Mouse (Mus musculus) thymus, postnatal 36 days (tissue): ENCODE results near the gene Cacna1i.
A peak's percentile ranks its signal among the peaks of the same experiment; 100 is the strongest.

Experiments
- DNase-seq, 2 experiments: peaks; one replicate each; pipeline ENCODE4 v3.0.0; 2022; ENCODE audit warnings: mixed read lengths in 2 of 2

Gene Cacna1i

DNA sequence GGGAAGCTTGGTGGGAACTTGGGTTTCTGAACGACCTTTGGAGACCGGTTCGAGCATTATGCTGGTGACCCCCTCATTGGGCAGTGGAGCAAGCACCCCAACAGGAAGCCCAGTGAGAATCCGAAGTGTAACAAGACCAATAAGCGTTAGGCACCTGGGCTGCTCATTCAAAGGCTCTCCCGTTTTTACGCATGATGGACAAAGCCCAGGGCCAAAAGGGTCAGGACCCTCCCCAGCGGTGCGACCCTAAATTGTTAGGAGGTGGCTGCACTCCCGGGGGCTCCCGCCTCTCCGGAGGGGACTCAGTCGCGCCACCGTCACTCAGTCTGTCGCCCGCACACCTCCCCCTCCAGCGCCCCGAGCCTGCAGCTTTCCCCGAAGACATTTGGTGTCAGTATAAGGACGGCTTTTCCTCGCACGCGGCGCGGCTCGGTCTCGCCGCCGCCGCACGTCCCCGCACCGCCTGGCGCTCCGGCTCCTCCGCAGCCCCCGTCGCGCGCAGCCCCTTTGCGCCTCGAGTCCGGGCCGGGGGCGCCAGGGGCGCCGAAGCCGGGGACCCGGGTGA lies at the start of gene Cacna1i:
Cacna1i (plus strand) TSS at position 388 of the 565 bp plus-strand sequence.
- DNase-seq, result no peak

DNA sequence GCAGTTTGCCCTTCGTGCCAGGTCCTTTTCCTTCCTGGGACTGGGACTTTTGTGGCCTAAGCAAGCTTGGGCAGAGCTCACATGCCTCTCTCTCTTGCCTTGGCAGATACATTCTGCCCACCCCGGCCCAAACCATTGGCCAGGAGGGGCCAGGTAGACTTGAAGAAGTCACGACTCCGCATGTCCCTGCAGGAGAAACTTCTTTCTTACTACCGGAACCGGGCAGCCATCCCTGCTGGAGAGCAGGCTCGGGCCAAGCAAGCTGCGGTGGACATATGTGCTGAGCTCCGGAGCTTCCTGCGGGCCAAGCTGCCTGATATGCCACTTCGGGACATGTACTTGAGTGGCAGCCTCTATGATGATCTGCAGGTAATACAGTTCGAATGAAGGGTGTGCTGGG lies 38.9 kb upstream of the Cacna1i start:
- DNase-seq, result no peak

DNA sequence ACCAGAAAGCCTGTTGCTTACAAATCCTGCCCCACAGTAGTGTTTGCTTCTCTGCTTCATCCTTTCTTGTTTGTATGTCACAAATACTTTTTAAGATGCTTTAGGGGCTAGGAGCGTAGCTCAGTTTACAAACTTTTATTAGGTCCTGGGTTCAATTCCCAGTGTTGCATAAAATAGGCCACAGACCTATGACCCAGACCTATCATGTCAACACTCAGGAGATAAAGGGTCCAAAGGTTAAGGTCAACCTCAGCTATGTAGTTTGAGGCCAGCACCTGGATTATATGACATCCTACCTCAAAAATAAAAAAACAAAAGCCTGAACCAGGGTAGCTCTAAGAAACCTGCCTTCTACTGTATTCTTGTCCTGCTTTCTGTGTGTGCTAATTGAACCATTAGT lies 38.4 kb upstream of the Cacna1i start:
- DNase-seq, result no peak

DNA sequence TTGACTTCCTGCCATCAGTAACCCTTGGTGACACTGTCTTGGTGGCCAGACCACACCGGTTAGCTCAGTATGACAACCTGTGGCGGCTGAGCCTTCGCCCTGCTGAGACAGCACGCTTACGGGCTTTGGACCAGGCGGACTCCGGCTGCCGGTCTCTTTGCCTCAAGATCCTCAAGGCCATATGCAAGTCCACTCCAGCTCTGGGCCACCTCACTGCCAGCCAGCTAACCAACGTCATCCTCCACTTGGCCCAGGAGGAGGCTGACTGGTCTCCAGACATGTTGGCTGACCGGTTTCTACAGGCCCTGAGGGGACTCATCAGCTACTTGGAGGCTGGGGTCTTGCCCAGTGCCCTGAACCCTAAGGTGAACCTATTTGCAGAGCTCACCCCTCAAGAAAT lies 37.4 kb upstream of the Cacna1i start:
- no peak for DNase-seq

DNA sequence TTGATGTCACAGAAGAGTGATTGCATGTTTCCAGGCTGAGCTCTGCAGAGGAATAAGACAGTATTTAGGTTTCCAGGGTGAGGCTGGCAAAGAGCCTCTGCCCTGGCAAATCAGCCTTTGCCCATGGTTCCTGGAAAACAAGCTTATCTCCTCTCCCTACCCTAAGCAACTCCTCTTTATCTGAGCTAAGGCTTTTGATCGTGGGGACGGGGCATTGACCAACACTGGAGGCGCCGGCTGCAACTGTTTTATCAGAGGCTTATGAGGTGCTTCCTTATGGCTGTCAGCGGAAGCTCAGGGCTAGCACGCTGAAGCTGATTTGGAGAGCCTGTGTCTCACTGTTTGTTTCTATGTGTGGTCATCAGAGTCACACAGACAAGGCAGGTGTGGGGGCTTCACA lies 36.5 kb upstream of the Cacna1i start:
- DNase-seq, result no peak

DNA sequence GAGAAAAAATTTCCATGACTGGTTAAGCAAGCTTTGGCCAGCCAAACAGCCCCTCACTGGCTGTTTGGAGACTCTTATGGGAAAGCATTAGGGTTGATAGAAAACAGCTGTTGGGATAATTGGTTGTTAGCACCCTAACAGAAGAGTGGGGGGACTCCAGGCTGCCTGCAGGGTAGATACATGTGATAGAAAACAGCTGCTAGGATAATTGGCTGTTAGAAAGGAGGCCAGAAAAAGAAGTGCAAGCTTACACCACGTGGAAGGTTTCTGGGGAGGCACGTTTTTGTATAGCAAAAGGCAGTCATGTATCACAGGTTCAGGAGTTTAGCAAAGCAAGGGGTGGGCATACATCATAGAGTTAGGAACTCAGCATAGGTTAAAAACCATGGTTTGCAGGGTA lies 33.5 kb upstream of the Cacna1i start:
- DNase-seq, result no peak

DNA sequence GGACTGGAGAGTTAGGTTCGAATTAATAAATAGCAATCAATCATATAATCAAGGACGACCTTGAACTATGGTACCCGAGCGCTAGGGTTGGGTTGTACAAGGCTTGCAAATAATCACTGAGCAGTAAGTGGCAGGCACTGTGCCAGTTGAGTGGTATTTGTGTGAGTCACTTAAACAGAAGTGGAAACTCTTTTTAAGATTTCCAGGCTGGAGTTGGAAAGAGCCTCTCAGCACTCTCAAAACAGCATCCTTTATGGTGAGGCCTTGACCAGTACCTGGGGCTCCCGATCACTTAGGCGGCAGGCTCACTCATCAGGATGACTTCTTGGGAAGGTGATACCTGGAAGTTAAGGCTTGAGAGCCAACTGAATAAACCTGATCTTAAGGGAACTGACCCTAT lies 32.8 kb upstream of the Cacna1i start:
- no peak for DNase-seq

DNA sequence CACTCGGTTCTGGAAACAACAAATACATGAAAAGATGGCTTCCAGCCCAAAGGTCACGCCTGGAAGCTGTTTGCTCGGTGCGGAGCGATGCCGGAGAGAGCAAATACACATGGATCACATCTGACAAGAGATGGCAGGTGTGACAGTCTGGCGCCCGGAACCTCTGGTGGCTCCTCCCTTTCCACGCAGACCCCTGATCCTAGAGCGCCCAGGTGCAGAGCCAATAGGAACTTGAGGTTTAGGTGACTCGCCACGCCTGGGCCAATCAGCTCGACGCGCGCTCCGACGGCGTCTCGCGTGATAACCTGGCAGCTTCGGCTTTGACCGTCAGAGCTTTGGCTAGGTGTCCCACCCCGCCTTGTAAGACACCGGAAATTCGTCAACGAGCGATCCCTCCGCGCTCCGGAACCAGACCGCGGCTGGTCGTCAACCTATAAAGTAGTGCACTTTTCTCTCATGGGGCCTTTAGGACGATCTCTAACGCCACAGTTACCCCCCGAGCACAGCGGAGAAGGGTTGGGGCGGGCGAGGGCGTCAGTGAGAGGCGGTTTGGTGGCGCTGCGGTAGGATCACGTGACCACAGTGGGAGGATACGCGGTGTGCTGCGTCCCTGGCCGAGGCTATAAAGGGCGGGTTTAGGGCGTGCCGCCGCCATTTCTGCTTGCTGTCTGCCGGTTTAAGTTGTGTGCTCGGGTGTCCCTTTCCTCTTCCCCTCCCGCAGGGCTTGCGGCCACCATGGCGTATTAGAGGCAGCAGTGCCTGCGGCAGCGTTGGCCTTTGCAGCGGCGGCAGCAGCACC lies 32.0 kb upstream of the Cacna1i start, which contains the start of gene Atf4:
Atf4 (plus strand) TSS at position 338 of the 799 bp plus-strand sequence.
- peak; percentile 96 to 98 for DNase-seq

DNA sequence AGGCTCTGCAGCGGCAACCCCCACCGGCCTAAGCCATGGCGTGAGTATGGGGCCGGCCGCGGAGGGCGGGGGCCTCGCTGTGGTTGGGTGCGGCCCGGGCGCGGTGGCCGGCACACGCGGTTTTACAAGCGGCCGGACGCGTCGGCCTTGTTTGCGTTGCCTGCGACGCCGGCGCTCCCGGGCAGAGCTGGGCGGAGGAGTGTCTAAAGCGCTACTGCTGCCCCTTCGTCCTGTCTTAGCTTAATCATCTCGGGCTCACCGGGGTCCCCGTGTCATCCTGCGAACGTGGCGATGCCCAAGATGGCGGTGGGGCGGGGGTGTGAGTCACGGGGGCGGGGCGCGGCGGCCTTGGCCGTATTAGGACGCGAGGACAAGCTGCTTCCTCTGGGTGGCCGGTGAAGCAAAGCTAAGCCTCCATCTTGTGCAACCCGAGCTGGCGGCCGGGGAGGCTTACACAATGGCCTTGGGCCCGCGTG lies 31.4 kb upstream of the Cacna1i start:
- peak in 1 of 2 experiments; percentile 64 for DNase-seq

DNA sequence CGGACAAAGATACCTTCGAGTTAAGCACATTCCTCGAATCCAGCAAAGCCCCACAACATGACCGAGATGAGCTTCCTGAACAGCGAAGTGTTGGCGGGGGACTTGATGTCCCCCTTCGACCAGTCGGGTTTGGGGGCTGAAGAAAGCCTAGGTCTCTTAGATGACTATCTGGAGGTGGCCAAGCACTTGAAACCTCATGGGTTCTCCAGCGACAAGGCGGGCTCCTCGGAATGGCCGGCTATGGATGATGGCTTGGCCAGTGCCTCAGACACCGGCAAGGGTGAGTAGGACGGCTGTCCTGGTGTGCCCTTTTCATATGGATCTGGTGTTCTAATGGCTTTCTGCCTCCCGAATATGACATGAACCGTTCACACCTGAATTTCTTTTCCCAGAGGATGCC lies 30.8 kb upstream of the Cacna1i start:
- no peak for DNase-seq

DNA sequence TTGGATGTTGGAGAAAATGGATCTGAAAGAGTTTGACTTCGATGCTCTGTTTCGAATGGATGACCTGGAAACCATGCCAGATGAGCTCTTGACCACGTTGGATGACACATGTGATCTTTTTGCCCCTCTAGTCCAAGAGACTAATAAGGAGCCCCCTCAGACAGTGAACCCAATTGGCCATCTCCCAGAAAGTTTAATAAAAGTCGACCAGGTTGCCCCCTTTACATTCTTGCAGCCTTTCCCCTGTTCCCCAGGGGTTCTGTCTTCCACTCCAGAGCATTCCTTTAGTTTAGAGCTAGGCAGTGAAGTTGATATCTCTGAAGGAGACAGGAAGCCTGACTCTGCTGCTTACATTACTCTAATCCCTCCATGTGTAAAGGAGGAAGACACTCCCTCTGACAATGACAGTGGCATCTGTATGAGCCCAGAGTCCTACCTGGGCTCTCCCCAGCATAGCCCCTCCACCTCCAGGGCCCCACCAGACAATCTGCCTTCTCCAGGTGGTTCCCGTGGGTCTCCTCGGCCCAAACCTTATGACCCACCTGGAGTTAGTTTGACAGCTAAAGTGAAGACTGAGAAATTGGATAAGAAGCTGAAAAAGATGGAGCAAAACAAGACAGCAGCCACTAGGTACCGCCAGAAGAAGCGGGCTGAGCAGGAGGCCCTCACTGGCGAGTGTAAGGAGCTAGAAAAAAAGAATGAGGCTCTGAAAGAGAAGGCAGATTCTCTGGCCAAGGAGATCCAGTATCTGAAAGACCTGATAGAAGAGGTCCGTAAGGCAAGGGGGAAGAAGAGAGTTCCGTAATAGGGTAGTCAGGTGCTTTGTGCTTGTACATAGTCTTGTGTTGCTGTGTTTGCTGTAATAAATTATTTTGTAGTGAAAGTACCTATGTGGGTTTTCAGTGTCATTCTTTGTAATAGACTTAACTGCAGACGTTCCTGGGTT lies 30.1 kb upstream of the Cacna1i start:
- no peak for DNase-seq

DNA sequence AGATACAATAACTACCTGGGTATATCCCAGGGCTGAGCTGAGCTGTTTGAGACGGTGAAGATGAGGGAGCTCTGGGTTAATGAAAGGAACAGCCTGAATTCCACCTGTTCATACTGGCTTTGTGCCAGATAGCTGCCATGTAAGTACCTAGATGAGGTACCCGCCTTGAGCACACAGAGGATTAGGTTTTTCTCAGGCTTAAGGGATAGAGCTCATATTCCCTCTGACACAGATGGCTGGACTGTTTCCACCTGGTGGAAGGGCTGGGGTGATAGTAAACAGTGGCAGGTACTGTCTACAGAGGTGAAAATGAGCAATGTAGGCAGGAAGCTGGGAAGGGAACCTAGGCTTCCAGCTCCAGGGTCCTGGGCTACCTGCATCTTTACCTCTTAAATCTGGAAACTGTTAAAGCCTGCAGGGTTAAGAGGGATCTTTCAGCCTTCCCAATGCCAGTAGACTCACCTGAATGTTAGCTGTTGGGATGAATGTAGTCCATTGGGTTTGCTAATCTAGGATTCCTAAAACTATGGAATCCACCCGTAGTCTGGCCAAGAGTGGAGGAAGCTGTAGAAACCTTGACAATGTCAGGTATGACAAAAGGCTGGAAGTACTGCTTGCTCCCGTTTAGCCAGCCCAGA lies 29.3 kb upstream of the Cacna1i start:
- no peak for DNase-seq

DNA sequence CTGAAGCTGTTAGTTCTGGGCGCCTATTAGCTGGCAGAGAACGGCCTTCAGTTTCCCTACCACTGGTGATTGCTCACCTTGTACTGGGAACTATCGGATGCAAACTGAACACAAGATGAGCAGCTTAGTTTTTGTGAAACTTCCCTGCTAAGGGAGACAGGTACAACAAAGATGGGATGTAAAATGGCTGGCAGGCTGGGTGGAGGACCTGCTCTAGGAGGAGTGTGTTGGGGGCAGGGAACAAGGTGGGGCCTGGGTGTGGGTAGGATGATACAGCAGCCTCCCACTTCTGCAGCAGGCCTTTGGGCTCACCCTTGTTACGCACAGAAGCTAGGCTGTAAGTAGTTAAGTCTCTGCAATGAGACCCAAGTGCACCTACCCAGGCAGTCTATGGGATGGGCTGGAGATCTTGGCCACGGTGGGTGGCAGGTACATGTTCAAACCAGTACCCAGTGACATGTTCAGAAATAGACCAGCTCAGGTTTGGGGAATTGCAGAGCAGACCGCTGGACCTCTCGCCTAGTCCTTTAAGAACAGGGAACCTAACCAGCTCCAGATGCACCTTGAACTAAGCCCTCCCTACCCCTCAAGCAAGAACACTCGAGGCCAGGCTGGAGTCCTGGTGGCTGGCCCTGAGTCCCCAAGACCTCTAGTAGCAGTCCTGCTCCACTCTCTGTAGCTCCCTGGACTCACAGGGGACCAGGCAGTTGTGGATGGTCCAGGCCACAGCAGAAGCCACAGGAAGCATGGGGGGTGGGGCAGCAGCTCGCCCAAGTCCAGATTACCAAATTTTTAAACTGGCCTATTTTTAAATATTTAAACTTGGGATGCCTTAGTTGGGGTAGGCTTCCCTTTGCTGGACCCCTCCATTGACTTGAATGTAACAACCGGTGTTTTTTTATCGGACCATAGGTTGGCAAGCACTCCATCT lies 28.5 kb upstream of the Cacna1i start:
- DNase-seq, result no peak

DNA sequence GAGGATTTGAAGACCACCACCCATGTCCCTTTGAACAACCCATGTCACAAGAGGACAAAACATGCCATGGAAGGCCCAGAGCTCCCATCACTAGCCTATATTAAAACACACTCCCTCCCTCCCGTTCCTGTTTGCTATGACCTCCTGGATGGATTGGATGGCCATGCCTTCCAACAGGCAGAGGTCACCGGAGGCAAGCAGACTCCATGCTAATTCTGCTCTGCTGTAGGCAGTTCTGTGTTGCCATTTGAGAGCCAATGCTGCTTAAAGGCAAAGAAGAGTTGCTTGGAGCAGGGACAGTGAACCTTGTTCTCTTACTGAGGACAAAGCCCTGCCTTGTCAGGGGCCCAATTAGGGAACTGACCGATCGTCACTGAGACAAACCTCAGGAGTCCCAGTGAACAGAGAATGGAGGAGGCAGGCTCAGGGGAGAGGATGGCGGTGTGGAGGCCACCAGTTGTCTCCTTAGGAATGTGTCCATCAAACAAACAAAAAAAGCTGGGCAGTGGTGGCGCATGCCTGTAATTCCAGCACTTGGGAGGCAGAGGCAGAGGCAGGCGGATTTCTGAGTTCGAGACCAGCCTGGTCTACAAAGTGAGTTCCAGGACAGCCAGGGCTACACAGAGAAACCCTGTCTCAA lies 27.5 kb upstream of the Cacna1i start:
- DNase-seq, result no peak

DNA sequence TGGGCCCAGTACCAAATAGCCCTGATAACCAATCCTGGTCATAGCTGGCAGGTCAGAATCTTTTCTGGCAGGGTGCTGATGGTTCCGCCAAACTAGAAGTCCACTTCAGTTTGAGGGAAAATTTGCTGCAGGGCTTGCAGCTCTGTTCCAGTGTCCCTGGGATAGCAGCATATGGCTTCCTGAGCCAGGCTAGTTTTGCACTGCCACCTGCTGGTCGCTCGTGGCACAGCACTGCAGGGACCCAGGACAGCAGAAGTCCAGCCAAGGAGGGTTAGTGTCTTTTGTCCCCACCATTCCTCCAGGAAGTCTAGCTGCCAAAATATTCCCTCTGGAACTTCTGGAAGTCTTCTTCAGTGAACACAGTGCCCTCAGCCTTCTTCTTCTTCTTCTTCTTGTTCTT lies 26.4 kb upstream of the Cacna1i start:
- peak; percentile 70 to 78 for DNase-seq

DNA sequence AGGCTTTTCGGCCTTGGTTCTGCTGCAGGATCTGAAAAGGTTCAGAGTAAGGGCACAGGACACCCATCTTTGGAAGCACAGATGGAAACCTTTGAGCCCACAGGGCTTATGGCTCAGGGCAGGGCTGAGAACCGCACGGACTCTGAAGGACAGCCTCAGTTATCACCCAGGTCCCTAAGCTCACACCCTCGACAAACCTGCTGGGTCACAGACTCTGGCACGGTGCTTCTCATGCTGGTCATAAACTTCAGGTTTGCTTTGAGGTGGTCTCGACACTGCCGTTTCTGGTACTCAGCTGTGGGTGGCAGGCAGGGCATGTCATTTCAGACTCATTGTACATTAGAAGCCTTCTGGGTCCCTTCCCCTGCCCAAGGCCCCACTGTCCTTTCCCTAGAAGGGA lies 25.9 kb upstream of the Cacna1i start:
- no peak for DNase-seq

DNA sequence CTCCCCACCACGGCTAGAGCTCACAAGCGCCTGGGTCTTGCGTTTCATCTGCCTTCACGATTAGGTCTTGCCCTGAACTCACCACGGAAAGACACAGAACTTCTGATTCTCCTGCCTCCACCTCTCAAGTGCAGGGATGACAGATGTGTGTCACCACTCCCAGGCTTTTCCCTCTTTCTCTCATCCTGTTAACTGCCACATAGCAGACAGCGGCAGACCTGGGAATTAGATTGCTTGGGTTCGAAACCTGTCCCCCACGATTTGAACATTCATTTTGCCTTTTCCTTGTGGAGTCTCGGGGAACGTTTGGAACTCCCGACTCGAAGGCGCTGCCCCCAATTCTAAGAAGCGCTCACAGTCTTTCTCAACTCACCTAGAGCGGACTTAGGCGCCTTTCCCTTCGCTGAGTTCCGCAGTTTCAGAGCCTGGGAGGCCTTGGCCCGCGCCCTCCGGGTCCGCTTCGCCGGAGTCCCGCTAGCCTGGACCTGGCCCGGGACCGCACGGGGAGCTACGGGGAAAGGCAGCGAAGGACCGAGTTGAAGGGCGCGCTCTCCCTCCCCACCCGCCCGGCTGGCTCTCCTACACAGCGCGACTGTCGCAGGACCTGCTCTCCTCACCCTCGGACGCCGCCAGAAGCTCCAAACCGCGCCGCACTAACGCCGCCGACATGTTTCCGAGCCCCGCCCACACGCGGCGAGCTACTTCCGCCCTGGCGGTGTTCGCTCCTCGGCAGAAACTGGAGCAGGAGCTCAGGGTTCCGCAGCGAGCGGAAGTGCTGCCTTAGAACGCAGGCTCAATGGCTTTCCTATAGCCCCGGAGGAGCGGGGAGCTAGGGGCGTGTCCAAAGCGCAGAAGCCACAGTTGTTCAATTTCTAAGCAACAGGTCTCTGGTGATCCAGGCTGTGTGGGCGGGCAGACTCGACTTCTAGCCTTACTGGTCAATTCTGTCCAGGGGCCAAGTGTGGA lies 23.1 kb upstream of the Cacna1i start, which contains the start of gene Rps19bp1:
Rps19bp1 (minus strand) TSS at position 706 of the 966 bp plus-strand sequence.
- peak; percentile 89 to 91 for DNase-seq

DNA sequence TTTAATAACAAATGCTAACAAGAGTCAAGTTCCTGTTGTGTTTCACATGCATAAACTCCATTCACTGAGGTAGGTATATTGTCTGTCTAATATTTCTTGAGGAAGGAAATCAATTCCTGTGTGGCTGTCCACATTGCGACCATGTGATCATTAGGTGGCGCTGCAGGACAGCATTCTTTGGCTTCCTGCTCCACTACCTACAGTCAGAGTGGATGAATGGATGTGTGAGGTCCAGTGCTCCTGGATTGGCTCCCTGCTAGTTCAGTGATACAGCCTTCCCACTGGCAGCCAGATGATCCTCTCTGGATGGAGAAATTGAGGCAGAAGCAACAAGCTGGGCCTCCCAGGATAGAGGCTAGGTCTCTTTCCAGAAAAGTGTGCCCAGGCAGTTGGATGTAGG lies 20.8 kb upstream of the Cacna1i start:
- peak; percentile 61 for DNase-seq

DNA sequence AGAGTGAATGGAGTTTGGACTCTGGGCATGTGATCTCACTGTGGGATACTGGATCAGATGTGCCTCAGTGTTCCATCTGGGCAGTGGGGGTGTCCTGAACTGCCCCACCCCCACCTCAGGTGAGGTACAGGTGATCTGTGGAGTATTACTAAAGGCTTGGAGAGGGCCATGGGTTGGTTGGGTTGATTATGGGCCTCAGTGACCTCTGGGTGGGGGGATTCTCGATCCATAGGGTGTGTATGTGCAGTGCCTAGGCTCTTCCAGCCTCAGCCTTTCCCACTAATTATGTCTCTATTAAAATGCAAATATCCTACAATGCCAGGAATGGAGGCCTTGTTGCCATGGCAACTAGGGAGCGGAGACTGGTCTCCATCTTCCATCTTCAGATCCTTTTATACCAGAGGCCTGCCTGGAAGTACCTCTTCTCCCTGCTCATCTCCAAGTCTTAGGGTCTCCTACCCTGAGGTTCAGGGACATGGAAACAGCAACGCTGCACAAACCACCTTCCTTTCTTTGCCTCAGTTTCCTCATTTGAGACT lies 15.1 kb upstream of the Cacna1i start:
- DNase-seq, result no peak
